Mouse (Mus musculus): ENCODE results near the gene Msantd4. TPM values are rescaled to one million over a fixed set of nuclear protein-coding genes. Genes with fewer than 3 reads are reported as not detected.

Gene Msantd4
- polyA plus RNA-seq (2017; shearing (Covaris generic)): 10.7 TPM

DNA sequence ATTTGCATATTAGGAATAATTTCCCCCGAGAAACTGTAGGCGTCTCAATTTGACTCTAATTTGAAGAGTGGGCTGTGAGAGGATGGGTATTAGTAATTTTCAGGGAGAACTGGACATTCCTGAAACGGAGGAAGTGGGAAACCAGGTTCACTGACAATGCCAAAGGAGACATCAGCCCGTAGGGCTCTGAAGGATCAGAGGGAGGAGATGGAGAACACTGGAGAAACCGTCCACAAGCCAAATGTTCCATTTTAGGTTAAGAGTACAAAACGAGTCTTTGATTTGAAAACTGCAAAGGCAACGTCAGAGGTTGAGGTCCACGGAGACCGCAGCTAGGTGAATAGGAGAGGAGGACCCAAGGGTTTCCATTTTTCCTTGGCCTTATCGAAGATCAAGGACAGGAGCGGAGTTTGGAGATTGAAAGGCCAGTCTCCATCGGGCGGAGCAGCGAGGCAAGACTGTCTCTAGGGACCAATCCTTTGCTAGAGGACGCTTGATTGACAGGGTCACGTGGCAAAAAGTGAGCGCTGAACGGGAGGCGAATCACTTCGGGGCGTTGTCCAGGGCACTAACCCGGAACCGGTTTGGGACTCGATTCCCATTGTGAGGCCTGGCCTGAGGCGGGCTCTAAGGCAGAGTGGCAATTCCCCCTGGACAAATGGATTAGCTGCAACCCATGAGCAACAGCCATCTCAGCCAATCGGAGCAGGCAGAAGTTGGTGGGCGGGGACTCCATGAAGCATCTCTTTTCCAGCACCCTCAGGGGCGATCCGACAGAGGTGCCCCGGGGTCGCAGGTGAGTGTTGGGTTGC, at the start of gene Msantd4:
Gene Msantd4 (plus strand): TSS at position 735 of the 812 bp plus-strand sequence.

Other genes starting within 250 kb of the Msantd4 start
- gene Aasdhppt, start 67.1 kb upstream of the Msantd4 start, polyA plus RNA-seq (2017; shearing (Covaris generic)): 20.4 TPM
- gene Kbtbd3, start 66.7 kb upstream of the Msantd4 start, polyA plus RNA-seq (2017; shearing (Covaris generic)): 4.2 TPM